Mouse (Mus musculus) stomach, postnatal 0 days (tissue): ENCODE data around the gene Tmem108.

ENCODE experiments used
- CTCF ChIP-seq: IDR thresholded peaks from 2 replicates; pipeline ENCODE4 v1.5.1; 2016; ENCODE audit warnings: antibody characterized with exemption, low read depth, mild to moderate bottlenecking, moderate library complexity
- EP300 ChIP-seq: optimal IDR thresholded peaks from 2 replicates; pipeline ENCODE3; 2016; ENCODE audit warnings: antibody characterized with exemption

DNA sequence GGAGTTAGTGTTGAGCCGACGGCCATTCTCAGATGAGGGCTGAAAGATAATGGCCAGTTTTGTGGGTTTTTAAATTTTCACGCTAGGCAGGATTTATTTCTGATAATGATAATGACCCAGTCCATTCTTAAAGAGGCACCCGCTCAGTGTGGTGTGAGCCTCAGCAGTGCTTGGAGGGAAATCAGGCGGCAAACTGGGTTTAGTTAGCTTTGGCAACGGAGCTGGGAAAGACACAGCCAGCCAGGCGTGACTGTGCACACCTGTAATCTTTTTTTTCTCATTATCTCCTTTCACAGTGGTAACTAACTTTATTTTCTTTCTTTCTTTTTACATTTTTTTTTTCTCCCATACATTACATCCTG lies 317.8 kb downstream of the Tmem108 start:
- TF ChIP-seq CTCF = no peak
- TF ChIP-seq EP300 = no peak
